Comparison of ENCODE assay signal across 9 mouse cellular contexts in the genomic region with DNA sequence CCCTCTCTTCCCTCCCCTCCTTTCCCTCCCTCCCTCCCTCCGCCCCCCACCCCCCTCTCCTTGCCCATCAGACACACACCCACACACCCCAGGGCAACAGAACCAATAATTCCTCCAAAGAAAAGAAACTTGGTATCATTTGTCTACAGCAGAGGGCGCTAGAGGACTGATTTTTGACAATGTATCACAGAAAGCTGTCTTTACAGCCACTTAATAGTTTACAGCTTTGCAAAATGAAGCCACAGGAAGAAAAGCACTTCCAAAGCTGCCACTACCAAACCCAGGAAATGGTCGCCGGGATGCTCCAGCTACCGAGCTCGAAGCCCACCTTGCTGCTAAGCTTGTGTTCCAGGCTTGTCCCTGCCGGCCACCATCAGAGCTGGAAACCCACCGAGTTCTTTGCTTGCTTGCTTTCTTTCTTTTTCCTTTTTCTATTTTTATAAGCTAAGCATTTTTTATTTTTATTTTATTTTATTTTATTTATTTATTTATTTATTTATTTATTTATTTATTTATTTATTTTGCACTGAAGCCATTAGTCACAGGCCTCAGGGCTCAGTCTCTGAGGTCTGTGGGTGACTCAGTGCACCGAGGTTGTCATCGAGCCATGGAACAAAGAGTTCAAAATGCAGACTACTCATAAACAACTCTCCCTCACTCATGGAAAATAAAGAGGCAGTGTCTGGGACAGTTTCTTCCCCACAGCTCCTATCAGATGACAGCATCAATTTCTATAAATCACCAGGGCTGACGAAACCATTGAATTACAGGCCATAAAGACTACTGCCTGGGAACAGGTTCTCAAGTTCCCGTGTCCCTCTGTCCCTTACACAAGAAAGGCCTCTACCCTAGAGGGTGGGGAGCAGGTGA.
DNase-seq lines count a peak whose midpoint lies in the region; ATAC-seq and TF ChIP-seq lines count a peak whose summit lies in the region.
"Had no signal": no experiment of that assay in that cellular context is flagged by ENCODE, and none has a peak within 500 bp of the region (broad histone marks: within the 10 kb centered on the region; RNA-seq: fewer than 3 reads in every experiment).

No protein-coding gene starts in this region.

- H3K4me1 ChIP-seq in limb, embryonic 14.5 days (ENCODE audit: control insufficient read depth, insufficient read depth, low read length) = 0 out of 2 replicates have a peak, but pooled peaks cover 2% of the 10 kb centered on the region
- H3K4me1 ChIP-seq in small intestine, adult 2 months (ENCODE audit: control insufficient read depth, insufficient read depth, insufficient read length, low read length) = no peaks in the 10 kb centered on the region
- H3K4me1 ChIP-seq: liver, embryonic 13.5 days had no signal

- H3K36me3 ChIP-seq in limb, embryonic 14.5 days (ENCODE audit: control insufficient read depth, insufficient read depth, low read length) = no peaks in the 10 kb centered on the region
- H3K36me3 ChIP-seq in small intestine, adult 2 months (ENCODE audit: control insufficient read depth, insufficient read depth, low read length) = 0 out of 2 replicates have a peak, but pooled peaks cover 3% of the 10 kb centered on the region
- H3K36me3 ChIP-seq: liver, embryonic 13.5 days had no signal

- H3K9me3 ChIP-seq in limb, embryonic 14.5 days (ENCODE audit: control insufficient read depth, low read length) = no peaks in the 10 kb centered on the region
- H3K9me3 ChIP-seq: liver, embryonic 13.5 days had no signal

- no peaks in the 10 kb centered on the region for H3K27me3 ChIP-seq in limb, embryonic 14.5 days (ENCODE audit: control insufficient read depth, insufficient read depth, low read length)
- H3K27me3 ChIP-seq in small intestine, adult 2 months (ENCODE audit: control insufficient read depth, insufficient read depth, low read length) = no peaks in the 10 kb centered on the region

- no peak overlapping the region for H3K9ac ChIP-seq in limb, embryonic 14.5 days (ENCODE audit: low read depth, low read length, severe bottlenecking)
- H3K9ac ChIP-seq: liver, embryonic 13.5 days had no signal

- peak; percentile 59 for ATAC-seq in limb, embryonic 14.5 days (ENCODE audit: low FRiP score, low read depth)

- peak overlapping the region; percentile 31 for H3K4me2 ChIP-seq in limb, embryonic 14.5 days (replicated peaks; ENCODE audit: low read depth, low read length, severe bottlenecking)
- H3K4me2 ChIP-seq: liver, embryonic 13.5 days had no signal

- no peak overlapping the region for H3K27ac ChIP-seq in limb, embryonic 14.5 days (replicated peaks; ENCODE audit: low read depth, low read length)
- H3K27ac ChIP-seq in small intestine, adult 2 months (ENCODE audit: insufficient read depth, low read depth, low read length) = no peak overlapping the region
- H3K27ac ChIP-seq: liver, embryonic 13.5 days had no signal

- DNase-seq in adrenal gland, adult (ENCODE audit: inconsistent age in 2 of 2, low spot score in 1 of 2) = peak; percentile 82 to 90
- no peak for DNase-seq in adrenal gland, postnatal 4 days (ENCODE audit: low spot score in 2 of 2)
- DNase-seq in thymus, postnatal 0 days (ENCODE audit: low spot score) = peak; percentile 75
- no peak for DNase-seq in thymus, postnatal 36 days
- DNase-seq in embryo, embryonic 9.5 days (ENCODE audit: extremely low spot score) = peak; percentile 75
- peak; percentile 16 to 28 for DNase-seq in kidney, adult 8-10 months
- peak; percentile 84 for DNase-seq in limb, embryonic 14.5 days (ENCODE audit: low spot score)
- DNase-seq: liver, embryonic 13.5 days had no signal

- TF ChIP-seq CTCF in small intestine, adult 2 months (IDR thresholded peaks at IDR 0.05; ENCODE audit: extremely low read depth, insufficient read length, insufficient replicate concordance, low read depth, low read length) = peak; percentile 44; the same call in 1 of the 2 replicates

- no peak for TF ChIP-seq POLR2A in limb, embryonic 14.5 days (IDR thresholded peaks at IDR 0.05; ENCODE audit: borderline replicate concordance, extremely low read depth, insufficient read depth, insufficient read length)
- no peak for TF ChIP-seq POLR2A in small intestine, adult 2 months (IDR thresholded peaks at IDR 0.05; ENCODE audit: low read depth, low read length)

- 22% methylated on average over 11 of the region's 12 CpGs for WGBS in limb, embryonic 14.5 days
- WGBS in small intestine, adult 2 months = 37% methylated on average over 11 of the region's 12 CpGs

- H3K4me3 ChIP-seq in limb, embryonic 14.5 days (replicated peaks; ENCODE audit: low read length) = no peak overlapping the region
- H3K4me3 ChIP-seq in small intestine, adult 2 months (ENCODE audit: low read depth, low read length) = no peak overlapping the region
- H3K4me3 ChIP-seq: liver, embryonic 13.5 days had no signal

Comparison
In these comparisons a context has a peak if more than half of its experiments do, and no peak if none do; other contexts are left out.
1. DNase-seq: peak in adrenal gland, adult (2 of 2), thymus, postnatal 0 days (single experiment), embryo, embryonic 9.5 days (single experiment), kidney, adult 8-10 months (2 of 2) and limb, embryonic 14.5 days (single experiment); none in adrenal gland, postnatal 4 days (0 of 2) and thymus, postnatal 36 days (0 of 2).